Mouse (Mus musculus) T-cell, adult 2 months (primary cell): ENCODE measurements around the gene Grik4.

Experiments used
- DNase-seq: peaks from one replicate; pipeline ENCODE4 v3.0.0; 2022; ENCODE audit warnings: low spot score

Grik4 gene

DNA sequence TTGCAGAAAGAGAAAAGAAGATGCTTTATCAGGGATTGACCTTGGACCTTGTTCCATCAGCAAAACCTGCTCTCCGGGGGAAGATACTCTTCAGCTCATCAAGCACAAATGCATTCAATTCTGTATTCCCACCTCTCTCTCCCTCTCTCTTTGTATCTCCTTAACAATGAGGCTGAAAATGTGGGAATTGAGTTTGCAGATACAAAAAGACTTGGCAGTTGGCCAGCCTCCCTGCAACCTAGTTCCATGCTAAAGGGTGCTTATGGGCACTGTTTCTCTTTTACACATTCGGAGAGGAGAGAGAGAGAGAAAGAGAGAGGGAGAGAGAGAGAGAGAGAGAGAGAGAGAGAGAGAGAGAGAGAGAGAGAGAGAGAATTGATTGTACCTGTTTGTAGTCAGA lies 273.7 kb downstream of the Grik4 start:
- DNase-seq: no peak

GRCm38 (mm10) chr9:42661481-42661880 lies 282.8 kb downstream of the Grik4 start:
- no peak for DNase-seq

DNA sequence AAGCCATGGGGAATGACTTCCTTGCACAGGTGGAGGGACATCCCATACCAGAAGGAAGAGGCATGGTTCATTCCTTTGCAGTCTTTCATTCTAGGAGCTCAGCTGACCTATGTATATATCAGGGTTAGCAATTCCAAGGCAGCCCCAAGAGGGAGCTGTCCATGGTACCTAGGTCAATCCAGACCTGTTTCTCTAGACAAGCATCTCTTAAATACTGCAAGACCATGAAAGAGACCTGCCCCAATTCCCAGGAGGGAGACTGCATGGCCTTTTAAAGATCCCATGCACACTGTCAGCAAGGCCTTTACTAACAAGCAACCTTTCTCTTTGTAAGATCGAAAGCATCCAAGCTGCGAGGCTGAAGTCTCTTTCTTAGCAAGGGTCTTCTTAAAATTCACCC lies 291.5 kb downstream of the Grik4 start:
- no peak for DNase-seq

DNA sequence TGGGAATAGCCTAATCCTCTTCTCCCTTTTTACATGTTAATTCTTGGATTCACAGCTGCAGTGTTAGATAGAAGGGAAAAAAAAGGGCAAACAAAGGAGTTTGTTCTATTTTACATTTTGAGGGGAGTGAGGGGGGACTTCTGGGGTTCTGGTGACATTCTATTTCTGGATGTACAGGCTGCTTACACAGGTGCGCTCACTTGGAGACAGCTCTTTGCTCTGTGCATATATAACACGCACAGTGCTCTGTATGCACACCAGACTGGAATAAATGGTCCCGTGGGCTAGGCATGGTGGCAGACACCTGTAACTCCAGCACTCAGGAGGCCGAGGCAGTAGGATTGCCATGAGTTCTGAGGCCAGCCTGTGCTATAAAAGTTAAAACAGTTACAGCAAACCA lies 292.0 kb downstream of the Grik4 start:
- no peak for DNase-seq

DNA sequence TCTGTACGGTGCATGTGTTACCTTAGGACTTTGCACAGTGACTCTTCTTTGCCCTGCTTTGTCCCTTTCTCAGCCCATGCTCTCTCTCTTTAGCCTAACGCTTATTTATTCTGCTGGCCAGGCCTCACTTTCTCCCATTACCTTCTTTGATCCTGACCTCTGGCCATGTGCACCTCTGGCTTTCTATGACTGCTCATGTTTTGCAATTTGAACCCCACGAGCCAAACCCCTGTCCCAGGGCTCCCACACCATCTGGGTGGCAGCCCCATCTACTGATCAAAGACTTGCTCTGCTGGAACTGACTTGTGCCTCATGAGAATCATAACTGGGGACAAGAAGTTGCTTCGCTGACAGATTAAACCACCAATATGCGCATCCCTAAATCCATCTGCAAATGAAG lies 294.4 kb downstream of the Grik4 start:
- DNase-seq: no peak

GRCm38 (mm10) chr9:42648051-42648450 lies 296.2 kb downstream of the Grik4 start:
- no peak for DNase-seq

- DNase-seq: no peak
These were observed 296.7 kb downstream of the Grik4 start for GRCm38 (mm10) chr9:42647596-42647995.

DNA sequence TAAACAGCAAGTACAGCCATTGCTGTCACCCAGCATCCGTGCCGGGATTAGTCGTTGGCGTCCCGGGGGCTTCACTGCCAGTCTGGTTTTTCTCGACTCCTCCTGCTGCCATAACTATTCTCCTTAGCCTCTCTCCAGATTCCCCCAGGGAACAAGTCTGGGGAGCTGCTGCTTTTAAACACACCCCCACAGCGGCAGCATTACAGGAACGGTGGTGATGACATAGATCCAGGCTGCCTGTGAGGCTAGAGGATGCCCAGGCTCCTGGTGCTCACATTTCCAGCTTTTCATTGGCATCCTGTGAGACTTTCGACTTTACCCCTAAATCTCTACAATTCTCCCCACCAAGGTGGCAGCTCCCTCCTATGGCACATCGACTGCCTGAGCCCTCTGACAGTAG lies 297.5 kb downstream of the Grik4 start:
- DNase-seq: no peak

GRCm38 (mm10) chr9:42645161-42645560 lies 299.1 kb downstream of the Grik4 start:
- DNase-seq: no peak

DNA sequence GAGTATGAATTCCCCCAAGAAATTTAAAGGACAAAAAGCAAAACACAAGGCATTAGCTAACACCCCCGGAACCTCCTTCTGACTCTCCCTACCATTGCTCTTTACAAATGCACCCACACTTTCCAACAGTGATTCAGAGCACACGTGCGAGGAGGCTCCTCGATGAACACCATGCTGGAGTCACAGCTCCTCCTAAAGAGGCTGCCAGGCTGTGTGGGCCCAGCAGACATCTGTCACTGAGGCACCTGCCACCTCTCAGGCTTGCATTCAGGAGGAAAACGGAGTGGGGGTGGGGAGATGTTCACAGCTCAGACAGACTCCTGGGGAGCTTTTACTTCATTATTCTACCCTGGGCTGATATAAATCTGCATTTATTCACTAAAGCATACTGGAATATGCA lies 301.5 kb downstream of the Grik4 start:
- DNase-seq: no peak

DNA sequence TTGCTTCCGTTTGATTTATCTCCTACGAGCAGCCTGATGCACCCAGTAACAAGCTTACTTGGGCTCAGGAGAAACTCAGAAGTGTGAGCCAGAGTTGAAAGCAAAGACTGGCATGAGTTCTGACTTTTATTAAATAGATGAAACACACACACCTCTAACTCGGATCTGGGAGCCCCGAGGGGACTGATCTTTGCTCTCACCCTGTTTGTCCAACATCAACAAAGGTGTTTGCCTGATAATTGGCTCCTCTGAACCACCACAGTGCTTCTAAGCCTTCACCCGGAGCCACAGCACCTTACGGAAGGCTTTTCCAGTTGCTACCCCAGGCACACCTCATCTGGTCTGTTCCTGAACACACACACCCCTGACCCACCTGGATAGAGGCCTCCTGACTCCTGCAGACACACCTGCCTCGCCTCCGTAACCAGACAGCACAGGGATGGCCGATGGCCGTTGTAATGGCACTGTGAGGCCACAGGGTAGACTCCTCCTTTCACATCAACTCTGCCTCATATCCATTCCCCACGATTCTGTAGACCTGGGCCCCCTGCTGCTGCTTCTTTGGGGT lies 302.7 kb downstream of the Grik4 start:
- no peak for DNase-seq

GRCm38 (mm10) chr9:42636446-42636845 lies 307.8 kb downstream of the Grik4 start:
- DNase-seq: no peak

GRCm38 (mm10) chr9:42631479-42631878 lies 312.8 kb downstream of the Grik4 start:
- DNase-seq: no peak

DNA sequence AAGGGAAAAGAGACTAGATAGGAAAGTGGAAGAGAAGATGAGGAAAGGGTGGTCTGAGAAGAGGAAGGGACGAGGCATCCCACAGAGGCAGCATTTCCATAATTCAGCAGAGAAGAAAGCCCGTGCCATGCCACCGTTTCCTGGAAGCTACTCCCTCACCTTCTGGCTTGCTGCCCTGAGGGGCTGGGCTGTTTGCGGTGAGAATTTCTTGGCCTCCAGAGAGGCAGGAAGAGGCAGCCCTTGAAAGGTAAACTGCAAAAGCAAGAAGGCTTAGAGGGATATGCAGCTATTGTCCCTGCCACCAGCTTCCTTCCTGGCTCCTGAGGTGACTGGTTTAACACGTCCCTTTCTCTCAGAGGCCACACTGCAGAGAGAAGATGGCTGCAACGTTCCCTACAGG lies 316.7 kb downstream of the Grik4 start:
- DNase-seq: peak; percentile 29

GRCm38 (mm10) chr9:42627146-42627545 lies 317.1 kb downstream of the Grik4 start:
- no peak for DNase-seq

- no peak for DNase-seq
These were observed 318.0 kb downstream of the Grik4 start for GRCm38 (mm10) chr9:42626226-42626775.

GRCm38 (mm10) chr9:42614409-42614808 lies 329.9 kb downstream of the Grik4 start:
- no peak for DNase-seq

- no peak for DNase-seq
These were observed 330.5 kb downstream of the Grik4 start for GRCm38 (mm10) chr9:42613827-42614226.

DNA sequence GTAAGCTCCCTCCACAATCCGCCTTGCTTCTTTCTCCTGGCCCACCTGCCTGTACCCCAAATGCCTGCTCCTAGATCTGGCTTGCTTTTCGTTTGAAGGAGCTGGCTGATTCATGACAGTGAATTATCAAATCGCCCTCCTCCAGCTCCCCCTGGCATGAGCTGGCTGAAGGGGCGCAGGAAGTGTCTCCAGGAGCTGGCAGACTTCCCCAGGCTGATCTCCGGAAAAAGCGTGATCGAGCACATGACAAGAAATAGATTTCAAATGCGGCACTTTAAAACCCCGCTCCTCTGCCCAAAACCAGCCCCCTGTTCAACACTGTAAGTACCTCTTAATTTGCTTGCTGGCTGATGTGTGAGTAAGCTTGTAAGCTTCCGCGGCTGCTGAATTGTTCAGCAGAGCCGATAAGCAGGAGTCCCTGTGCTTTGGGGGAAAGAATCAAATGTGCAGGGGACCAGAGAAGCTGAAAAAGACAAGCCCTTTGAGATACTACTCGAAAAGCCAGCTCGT lies 331.8 kb downstream of the Grik4 start:
- no peak for DNase-seq

GRCm38 (mm10) chr9:42601445-42601844 lies 342.8 kb downstream of the Grik4 start:
- DNase-seq: no peak

DNA sequence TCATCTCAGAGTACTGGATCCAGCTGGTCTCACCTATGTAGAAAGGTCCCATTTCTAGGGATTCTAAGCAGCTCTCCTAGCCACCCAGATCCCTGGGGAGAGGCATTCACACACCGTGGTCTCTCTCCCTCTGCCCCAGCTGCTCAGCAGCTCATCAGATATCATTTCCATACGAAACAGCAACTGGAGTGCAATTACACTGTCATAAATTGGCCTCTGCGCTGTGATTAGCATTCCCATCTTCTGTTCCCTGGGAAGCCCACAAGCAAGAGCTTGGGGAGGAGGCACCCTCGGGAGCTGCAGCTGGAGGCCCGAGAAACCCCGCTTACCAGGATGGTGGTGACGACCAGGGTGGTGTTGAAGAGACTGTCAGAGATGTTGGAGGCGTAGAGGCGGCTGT lies 346.8 kb downstream of the Grik4 start:
- DNase-seq: no peak

DNA sequence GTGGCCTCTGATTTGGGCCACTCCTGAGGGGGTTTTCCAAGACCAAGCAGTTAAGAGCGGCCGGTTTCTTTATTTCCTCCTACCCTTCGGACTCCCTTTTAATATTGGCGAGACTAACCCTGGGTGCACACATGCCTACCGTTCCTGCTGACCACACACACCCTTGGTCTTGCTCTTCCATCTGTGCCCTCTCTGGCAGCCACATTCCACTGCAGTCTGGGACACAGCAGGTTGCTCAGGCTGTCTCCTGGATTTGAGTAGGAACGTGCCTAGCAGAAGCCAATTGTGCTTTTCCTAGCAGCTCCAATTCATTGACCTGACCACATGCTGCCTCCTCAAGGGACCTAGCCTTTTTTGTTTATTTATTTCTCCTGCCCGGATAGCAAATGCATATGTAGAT lies 365.8 kb downstream of the Grik4 start:
- no peak for DNase-seq

GRCm38 (mm10) chr9:42578106-42578505 lies 366.2 kb downstream of the Grik4 start:
- DNase-seq: no peak

DNA sequence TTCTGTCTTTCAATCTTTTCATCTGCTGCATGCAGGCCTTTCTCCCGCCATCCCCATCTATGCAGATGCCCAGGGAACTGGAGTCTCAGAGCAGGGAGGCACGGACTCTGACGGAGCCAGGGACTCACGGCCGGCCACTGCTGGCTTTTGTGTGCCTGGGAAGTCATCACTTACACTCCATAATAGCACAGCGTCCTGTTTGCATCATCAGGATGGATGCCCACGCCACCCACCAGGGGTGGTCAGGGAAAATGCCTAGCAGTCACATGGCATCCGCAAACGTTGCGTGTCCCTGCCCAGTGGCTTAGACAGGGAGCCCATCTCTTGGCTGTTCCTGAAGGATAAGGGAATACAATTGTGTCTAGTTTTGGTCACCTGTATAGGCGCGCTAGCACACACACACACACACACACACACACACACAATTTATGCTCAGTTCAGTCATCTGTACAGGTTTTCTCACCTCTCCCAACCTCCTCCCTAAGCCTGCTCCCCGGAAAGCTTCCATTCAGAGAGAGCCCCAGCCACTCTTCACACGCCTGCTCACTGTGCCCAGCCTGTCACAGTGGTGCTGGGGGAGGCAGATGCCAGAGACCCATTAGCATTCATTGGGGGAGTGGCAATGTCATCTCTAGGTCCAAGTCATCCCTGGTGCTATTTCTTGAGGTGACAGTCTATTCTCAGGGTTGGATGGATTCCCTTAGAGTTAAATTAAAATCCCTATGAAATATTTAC lies 370.5 kb downstream of the Grik4 start:
- no peak for DNase-seq
